Mouse (Mus musculus) neural tube, embryonic 10.5 days (tissue): Measurements from ENCODE around the gene Trmt2a.
A peak's percentile ranks its signal among the peaks of the same experiment; 100 is the strongest.

ENCODE experiments used
- DNase-seq: peaks from one replicate; pipeline ENCODE4 v3.0.0-alpha.2; 2017; ENCODE audit warnings: low spot score; ENCODE audit errors: extremely low spot score

Trmt2a gene

DNA sequence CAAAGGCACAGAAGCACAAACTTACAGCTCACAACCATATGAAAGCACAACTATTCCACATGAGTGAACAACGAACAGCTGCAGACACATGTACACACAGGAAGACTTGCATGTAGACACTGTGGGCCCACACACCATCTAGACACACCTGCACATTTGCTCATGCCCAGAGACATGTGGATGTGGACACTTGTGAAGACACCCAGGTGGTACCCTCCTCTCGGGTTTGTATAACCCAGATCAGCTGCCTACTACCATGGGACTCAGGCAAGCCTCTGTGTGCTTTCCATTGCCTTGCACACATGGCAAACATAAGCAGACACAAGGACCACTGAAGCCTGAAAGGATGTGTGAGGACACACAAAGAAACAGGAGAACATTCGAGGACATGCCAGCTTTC is 17.4 kb upstream of the Trmt2a start:
- no peak for DNase-seq

DNA sequence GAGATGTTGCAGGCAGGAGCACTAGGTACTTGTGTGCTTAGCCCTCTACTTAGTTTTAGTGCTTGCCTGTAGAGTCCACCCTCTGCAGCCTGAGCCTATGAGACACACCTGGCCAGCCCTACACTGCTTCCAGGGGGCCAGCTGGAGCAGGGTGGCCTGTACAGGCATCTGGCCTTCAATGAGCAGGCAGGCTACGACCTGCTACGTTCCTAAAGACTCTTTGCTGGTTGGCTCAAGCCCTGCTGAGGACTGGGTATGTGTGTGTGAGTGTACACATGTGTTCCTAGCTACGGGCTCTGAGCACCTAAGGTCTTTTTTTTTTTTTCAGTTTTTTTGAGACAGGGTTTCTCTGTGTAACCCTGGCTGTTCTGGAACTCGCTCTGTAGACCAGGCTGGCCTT is 17.0 kb upstream of the Trmt2a start:
- DNase-seq: no peak

DNA sequence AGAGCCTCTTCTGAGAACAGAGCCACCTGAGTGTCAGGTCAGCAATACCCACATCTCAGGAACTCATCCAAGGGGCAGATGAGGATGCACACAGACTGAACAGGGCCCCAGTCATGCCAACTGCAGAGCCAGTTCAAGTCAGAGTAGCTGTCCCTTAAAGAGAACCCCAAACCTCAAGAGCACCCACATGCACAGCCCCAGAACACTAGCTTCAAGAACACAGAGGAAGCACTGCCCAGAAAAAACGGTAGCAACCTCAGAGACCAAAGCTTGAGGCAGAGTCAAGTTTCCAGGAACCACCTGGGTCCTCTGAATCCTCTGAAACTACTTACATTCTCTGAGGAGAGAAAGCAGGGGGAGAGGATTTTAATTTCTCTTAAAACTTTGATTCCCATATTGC is 15.0 kb upstream of the Trmt2a start:
- DNase-seq: no peak

DNA sequence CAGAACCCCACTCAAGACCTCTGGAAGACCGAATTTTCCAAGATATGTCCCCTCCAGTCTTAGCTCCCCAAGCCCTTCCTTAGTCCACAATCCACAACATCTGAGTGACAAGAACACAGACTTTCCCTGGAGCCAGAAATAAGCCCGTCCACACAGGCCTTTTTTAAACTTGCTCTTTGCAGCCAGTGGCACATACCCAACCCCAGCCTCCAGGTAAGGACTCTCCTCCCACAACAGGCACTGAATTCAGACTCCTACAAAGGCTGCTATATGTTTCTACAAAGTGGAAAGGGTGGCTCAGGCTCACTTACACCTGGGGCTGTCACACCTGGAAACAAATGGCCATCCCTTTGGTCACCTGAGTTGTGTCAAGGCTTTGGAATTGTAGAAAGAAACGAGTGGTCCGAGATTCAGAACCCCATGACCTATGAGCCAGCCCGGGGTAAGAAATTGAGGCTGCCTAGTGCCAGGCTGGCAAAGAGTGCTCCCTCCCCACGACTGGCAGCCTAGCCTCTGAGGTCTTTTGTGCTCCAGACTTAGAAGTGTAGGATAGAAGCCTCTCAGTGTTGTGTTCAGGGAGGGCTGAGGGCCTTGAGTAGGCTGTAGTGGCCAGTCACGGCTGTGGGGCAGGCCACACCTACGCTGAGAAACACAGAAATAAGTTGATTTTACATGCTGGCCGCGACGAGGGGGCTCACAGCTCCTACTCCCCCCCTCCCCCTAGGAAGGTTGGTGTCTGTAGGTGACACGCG is 14.4 kb upstream of the Trmt2a start:
- DNase-seq: no peak

DNA sequence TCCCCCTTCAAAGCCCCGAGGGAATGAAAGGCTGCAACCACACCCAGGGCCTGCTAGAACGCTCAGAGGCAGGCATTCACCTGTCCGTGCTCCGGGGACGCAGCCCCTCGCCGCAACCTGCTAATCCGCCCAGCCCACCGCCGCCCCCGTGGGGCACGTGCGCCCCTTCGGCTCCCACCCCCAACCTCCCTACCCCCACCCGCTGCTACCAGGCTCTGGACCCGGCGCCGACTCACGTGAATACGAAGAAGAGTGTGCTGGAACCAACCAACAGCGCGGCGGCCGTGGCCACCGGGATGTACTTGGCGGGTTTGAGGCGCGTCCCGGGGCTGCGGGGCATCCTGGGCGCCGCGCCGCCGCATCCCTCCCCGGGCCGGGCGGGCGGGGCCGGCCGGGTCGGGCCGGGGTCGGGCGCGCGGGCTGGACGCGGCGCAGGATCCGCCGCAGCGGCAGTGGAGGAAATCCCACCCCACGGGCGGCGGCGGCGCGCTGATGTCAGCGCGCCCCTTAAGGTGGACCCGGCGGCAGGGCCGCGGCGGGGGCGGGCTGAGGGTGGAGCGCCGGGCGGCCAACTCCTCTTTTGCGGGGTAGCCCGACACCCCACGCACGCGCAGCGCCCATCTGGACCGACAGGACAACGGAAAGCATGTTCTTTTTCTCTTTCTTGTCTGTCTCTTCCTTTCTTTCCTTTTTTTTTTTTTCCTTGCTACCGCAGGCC is 13.6 kb upstream of the Trmt2a start, which contains the start of gene Zdhhc8:
TSS of gene Zdhhc8 (minus strand) at position 466 of the 718 bp plus-strand sequence.
- peak; percentile 67 for DNase-seq

DNA sequence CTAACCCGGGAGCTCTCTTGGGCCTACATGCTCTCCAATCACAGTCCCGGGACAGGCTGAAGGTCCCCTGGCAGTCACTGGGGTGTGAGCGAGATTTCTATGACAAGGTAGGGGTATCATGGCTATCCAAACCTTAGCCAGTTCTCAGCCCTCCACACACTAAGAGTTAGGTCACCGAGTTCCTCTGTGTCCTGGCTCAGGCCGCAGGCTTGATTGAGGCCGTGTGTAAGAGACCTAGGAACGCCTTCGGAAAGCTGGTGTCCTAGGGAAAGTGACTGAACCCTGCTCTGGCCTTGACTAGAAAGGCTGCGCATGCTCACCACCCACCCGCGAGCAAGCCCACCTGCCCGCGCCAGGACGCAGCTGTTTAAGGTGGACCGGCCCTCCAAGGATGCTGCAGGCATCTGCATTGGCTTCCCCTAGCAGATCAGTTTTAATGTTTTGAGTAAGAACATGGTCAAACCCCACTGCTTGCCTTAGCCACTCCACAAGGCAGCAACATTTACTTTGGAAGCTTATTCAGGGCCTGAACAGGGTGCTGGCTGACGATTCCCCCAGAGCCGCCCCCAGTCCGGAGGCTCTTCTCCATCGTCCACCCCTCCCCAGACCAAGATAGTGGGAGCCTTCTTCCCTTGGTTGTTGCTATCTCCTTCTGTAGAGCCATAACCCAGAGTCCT is 13.0 kb upstream of the Trmt2a start:
- DNase-seq: peak; percentile 68

DNA sequence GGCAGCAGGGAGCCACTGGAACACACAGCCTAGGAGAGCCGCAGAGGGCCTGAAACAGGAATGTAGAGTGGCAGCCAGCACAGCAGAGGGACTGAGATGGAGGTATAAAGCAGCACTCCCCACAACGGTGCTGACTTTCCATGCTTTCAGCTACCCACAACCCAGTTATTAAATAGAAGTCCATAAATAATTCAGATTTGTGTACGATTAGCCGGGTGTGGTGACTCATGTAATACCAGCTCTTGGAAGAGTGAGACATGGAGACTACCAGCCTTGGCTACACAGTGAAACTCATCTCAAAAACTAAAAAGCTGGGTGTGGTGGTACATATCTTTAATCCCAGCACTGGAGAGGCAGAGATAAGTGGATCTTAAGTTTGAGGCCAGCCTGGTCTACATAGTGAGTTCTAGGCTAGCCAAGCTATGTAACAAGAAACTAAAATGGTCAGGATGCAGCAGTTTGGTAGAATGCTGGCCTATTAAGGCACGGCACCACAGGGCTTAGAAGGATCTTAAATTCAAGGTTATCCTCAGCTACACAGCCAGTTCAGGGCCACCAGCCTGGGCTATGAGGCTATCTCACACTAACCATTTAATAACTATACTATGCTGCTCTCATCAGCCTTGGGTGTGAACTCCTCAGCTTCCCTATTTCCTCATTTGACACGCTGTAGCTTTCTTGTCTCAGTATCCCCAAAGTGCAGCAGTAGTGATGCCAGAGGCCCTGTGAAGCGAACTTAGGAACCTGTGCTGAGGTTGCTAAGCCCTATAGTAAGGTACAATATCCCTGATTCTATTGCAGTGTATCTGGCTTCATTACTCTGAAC is 11.6 kb upstream of the Trmt2a start:
- no peak for DNase-seq

DNA sequence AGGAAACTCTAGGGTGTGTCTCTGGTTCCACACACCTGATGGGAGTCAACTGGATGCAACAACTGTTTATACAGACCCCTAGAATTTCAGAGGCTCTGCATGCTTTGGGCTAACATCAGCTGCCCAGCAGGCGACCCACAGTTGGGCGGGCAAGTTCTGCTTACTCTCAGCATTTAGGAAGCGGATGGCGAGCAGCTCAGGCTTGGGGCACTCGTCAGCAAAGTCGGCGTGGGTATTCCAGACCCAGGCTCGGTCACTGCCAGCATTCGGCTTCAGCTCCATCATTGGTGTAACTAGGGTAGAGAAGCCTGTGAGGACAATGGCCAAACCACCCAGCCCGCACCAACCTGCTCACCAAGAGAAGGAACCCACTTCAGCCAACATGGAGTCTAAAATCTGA is 6.9 kb upstream of the Trmt2a start:
- no peak for DNase-seq

DNA sequence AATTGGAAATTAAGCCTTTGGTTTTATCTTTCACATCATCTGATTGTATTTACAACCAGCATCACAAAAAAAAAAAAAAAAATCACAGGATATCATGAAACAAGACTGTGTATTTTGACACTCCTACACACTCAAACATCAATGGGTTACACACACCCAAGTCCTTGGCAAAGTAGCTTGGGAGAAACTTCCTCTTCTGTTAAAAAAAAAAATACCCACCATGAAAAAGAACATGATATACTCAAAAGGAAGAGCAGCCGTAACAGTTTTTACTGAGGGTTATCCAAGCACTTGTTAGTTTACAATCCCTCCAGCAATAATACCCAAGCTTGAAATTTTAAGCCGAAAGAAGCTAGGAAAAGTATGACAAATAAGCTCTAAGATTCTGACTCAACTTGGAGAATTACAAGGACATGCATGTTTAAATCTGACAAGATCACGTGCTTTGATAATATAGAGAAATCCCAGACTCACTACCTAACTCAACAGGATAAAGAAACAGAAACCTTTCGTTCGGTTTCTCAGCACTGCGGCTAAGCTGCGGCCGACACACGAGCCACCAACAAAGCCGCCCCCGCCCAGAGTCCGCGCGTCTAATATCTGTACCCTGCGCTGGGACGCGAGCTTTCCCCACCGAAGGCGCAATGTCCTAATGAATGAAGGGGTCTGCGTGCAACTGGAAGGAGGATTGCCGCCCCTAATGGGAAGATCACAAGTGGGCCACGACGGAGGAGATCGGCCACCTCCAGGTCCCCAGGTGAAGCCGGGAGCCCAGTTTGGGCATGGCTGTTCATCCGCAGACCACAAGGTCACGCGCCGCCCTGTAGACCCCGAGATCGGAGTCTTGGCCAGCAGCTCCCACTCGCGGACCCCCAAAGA is 719 bp upstream of the Trmt2a start:
- no peak for DNase-seq

DNA sequence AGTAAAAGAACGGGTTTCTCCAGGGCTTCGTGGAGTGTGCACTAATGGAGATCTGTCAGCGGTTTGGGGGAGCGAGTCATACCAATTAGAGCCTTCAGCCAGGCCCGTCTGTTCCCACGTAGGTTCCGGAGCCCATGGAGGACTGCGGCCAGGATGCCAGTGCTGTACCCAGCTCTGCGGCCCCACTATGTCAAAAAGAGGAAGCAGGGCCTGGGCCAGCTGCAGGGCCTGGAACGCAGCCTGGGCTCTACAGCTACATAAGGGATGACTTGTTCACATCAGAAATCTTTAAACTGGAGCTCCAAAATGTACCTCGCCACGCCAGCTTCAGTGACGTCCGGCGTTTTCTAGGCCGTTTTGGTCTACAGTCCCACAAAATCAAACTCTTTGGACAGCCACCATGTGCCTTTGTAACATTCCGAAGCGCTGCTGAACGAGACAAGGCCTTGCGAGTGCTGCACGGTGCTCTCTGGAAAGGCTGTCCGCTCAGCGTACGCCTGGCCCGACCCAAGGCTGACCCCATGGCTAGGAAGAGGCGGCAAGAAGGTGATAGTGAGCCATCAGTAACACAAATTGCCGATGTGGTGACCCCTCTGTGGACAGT is 987 bp downstream of the Trmt2a start:
- DNase-seq: peak; percentile 57

DNA sequence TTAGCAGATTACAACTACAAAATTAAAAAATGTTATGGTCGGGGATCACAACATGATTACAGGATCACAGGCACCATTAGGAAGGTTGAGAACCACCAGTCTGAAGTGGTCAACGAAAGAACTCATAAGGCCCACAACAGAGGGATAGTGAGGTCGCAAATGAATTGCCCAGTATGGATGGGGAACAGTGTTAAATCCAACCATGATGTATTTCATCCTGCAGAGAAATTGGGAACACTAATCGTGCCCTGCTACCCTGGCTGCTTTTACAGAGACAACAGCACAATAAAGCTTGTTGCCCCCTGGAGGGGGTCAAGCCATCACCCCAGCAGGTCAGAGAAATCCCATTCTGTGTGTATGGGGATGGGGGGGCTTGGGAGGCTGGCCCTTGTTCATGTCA is 1.8 kb downstream of the Trmt2a start:
- no peak for DNase-seq

DNA sequence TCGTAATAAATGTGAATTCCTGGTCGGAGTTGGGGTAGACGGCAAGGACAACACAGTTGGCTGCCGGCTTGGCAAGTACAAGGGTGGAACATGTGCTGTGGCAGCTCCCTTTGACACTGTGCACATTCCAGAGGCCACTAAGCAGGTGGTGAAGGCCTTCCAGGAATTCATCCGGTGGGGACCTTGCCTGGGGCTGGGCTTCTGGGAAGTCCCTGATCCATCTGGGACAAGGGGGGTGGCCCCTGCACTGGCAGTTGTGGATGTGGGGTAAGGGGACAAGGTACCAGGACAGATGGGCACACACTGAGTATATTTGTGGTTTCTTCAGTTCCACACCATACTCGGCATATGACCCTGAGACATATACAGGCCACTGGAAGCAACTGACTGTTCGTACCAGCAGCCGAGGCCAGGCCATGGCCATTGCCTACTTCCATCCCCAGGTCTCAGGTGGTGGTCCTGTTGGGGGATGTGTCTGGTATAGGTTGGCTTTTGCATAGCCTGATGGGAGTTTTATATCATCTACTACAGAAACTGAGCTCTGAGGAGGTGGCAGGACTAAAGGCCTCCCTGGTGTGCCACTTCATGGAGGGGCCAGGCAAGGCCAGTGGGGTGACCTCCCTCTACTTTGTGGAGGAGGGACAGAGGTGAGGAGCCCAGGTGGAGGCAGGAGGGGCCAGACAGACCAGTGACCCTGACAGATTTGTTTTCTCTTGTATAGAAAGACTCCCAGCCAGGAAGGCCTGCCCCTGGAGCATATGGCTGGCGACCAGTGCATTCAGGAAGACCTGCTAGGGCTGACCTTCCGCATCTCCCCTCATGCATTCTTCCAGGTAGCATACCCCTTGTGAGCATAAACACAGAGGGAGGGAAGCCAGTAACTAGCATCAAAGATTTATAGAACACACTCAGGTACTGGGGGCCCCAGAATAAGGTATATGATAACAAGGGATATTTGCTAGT is 2.6 kb downstream of the Trmt2a start:
- no peak for DNase-seq

DNA sequence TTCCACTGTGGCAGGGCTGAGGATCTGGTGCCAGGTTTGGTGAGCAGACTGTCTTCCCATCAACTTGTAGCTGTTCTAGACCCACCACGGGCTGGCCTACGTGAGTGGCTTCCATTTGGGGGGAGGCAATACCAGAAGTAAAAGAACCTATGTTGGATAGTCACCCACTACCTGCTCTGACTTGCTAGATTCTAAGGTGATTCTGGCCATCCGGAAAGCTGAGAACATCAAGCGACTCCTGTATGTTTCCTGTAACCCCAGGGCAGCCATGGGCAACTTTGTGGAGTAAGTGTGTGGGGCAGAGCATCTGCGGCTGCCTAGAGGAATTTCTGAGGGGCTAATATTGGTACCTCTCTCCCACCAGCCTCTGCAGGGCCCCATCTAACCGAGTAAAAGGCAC is 4.3 kb downstream of the Trmt2a start:
- DNase-seq: no peak

DNA sequence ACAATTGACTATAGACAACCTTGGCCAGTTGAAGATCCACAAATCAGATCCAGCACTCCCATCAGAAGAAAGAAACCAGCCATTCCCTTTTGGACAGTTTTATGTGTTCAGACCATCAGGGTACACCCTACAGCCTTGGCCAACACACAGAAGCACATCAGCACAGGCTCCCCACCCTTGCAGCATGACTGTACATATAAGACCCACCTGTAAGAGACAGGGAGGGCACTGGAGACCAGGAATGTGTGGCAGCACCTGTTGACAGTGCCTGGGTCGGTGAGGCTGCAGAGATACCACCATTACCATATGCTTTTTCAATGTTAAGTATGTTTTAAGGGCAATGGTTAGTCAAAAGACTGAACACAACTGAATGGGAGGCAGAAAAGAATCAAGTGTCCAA is 5.4 kb downstream of the Trmt2a start:
- DNase-seq: no peak

DNA sequence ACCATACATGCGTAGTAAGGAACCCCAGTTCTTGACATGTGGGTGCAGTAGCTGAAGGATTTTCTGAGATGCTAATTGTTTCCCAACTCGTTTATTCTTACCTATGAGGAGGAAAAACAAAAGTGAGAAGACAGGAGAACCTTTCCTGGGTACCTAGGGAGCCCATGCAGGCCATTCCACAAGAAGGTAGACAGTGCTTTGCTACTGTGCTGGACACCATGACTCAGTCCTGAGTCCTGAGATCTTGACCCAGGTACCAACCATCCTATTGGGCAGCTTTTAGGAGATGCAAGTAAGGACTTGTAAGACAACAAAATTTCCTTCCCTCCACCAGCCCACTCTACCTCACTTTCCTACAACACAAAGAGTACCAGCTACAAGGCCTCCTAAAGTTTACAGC is 9.7 kb downstream of the Trmt2a start, which contains the start of gene Gm49776:
TSS of gene Gm49776 (minus strand) at position 101 of the 400 bp plus-strand sequence.
- no peak for DNase-seq

DNA sequence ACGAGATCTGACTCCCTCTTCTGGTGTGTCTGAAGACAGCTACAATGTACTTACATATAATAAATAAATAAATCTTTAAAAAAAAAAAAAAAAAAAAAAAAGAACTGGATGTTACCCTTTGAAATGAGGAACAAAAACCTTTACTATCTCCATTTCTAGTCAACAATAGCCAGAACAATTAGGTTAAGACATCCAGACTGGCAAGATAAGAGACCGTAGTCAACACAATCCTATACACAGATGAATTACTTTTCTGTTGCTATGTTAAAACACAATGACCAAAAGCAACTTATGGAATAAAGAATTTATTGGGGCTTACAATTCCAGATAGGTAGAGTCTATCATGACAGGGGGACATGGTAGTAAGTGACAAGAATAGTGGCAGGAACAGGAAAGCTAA is 16.5 kb downstream of the Trmt2a start:
- DNase-seq: no peak

DNA sequence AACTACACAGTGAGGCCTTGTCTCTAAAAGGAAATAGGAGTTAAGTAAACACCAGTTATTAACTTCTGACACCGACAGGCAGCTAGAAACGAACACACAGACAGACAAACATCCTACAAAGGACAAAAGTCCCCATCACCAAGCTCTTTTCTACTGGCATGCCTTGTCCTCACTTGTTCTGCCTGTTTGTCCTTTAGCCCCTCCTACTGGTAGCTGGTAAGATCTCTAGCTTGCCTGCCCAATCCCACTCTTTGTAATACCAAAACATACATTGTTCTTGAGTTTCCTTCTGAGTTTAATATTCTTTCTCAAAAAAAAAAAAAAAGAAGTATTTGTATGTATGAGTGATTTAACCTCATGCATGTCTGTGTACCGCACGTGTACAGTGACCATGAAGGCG is 19.7 kb downstream of the Trmt2a start:
- no peak for DNase-seq

DNA sequence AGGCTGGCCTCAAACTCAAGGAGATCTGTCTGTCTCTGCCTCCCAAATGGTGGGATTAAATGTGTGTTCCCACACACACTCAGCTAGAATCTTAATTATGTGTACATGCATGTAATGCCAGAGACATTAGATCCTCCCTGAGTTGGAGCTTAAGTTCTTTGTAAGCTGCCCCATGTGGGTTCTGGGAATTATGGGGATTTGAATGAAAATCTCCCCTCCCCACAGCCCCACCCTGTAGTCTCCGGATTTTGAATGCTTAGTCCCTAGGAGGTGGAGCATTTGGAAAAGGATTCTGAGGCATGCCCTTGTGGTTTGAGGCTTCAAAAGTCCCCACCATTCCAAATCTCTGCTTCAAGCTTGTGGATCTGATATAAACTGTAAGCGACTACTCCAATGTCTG is 26.7 kb downstream of the Trmt2a start:
- DNase-seq: no peak

DNA sequence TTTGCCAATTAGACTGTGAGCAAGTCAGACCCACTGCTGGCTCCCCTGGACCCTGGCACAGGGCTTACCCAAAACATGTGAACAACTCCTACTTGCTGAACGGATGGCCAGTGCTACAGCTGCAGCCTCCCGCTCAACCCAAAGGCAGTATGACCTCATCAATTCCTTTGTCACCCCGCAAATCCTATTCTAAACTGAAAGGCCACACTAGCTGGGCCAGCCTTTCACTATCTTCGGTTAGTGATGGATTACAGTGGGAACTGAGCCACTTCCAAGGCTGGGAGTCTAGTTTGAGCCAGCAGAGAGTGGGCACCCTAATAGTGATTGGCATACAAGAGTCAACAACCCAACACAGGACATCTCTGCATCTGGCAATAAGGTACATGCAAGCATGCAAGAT is 39.7 kb downstream of the Trmt2a start:
- peak; percentile 39 for DNase-seq
